In the genomic region with DNA sequence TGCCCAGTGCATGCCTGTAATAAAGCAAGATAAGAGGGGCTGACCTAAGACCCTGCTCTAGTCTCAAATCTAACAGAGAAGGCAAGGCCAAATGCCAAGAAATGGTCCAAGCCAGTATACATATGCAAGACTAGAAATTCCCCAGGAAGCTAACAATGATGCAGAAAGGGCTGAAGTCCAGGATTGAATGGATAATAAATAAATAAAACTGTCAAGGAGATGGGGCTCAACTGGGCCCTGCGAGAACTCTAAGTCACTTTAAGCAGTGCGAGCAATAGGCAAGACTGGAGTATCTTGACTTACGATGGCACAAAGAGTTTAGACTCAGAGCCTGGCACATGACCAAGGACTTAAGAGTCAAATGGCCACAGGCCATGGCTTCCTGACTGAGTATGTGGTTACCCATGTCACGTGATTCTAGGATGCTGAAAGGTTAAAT, we compare ENCODE assay signal across 18 mouse cellular contexts. TPM values are rescaled to one million over a fixed set of nuclear protein-coding genes. Genes with fewer than 3 reads are reported as not detected.
DNase-seq lines count a peak whose midpoint lies in the region; ATAC-seq and TF ChIP-seq lines count a peak whose summit lies in the region.
"Had no signal": no experiment of that assay in that cellular context is flagged by ENCODE, and none has a peak within 500 bp of the region (broad histone marks: within the 10 kb centered on the region; RNA-seq: fewer than 3 reads in every experiment).

No protein-coding gene starts in this region.

- TF ChIP-seq CTCF in lung, postnatal 0 days (IDR thresholded peaks at IDR 0.05) = no peak

- H3K9me3 ChIP-seq in lung, postnatal 0 days (ENCODE audit: low read length) = no peaks in the 10 kb centered on the region
- H3K9me3 ChIP-seq: forebrain, embryonic 13.5 days; midbrain, embryonic 12.5 days had no signal

- peak; percentile 87 for DNase-seq in heart, adult 11 months
- DNase-seq in heart, postnatal 4 days = no peak
- DNase-seq in lung, adult 18-20 months = peak; percentile 29 to 58
- no peak for DNase-seq in lung, postnatal 0 days (ENCODE audit: low spot score)
- peak; percentile 72 for DNase-seq in adipocyte (ENCODE audit: low spot score)
- DNase-seq in kidney, postnatal 36 days = peak; percentile 35 to 48
- no peak for DNase-seq in heart, adult 8-10 months (ENCODE audit: low spot score)
- DNase-seq in gastrocnemius, postnatal 36 days = no peak
- DNase-seq: cerebellum, adult 11 months; embryo, embryonic 11 days; heart, adult 2 months; spleen, adult 18-20 months had no signal

- H3K36me3 ChIP-seq in lung, postnatal 0 days (ENCODE audit: insufficient read depth, low read length) = no peaks in the 10 kb centered on the region
- H3K36me3 ChIP-seq: midbrain, embryonic 12.5 days had no signal

- H3K4me2 ChIP-seq in lung, postnatal 0 days (replicated peaks; ENCODE audit: low read depth, low read length) = no peak overlapping the region
- H3K4me2 ChIP-seq: forebrain, embryonic 13.5 days; liver, embryonic 11.5 days; midbrain, embryonic 12.5 days had no signal

- intact Hi-C loops in gastrocnemius, postnatal 36 days (cut with DNase I) = no loop called here

- H3K4me1 ChIP-seq in lung, postnatal 0 days (ENCODE audit: insufficient read depth, low read depth, low read length) = peaks cover 5% of the 10 kb centered on the region; the same call in 1 of the 2 replicates

- no peaks in the 10 kb centered on the region for H3K27me3 ChIP-seq in lung, postnatal 0 days (replicated peaks; ENCODE audit: insufficient read depth, low read length)
- H3K27me3 ChIP-seq: CH12.LX; forebrain, embryonic 13.5 days; midbrain, embryonic 12.5 days had no signal

- H3K9ac ChIP-seq in lung, postnatal 0 days (replicated peaks; ENCODE audit: low read depth) = no peak overlapping the region
- H3K9ac ChIP-seq: forebrain, embryonic 13.5 days; midbrain, embryonic 12.5 days had no signal

- H3K4me3 ChIP-seq in lung, postnatal 0 days (ENCODE audit: low read depth, low read length) = no peak overlapping the region
- H3K4me3 ChIP-seq: forebrain, embryonic 13.5 days; heart, adult 2 months; midbrain, embryonic 12.5 days had no signal

- TF ChIP-seq EP300 in lung, postnatal 0 days (IDR thresholded peaks at IDR 0.05) = no peak

- H3K27ac ChIP-seq in lung, postnatal 0 days (ENCODE audit: low read length) = no peak overlapping the region; the same call in 1 of the 2 replicates
- H3K27ac ChIP-seq: forebrain, embryonic 13.5 days; heart, adult 2 months; hindbrain, postnatal 0 days; macrophage; midbrain, embryonic 12.5 days had no signal

- 55% methylated on average over 4 of the region's 4 CpGs for WGBS in lung, postnatal 0 days

- no peak for ATAC-seq in lung, postnatal 0 days
- ATAC-seq: forebrain, embryonic 13.5 days; hindbrain, postnatal 0 days had no signal

RNA-seq across cellular contexts. Expression of a gene that starts 5.8 kb away (rescaled TPM):
- total RNA-seq in heart, postnatal 4 days (2021) = 10 to 100 TPM; 12.1 to 12.6 TPM
- 12.6 and 14.0 TPM in 2 replicates for polyA plus RNA-seq in lung, postnatal 0 days (2015; fragmentation: Nextera tagmentation; extraction: Ambion mirVana)
- total RNA-seq in heart, adult 8-10 months (2022) = 10 to 100 TPM; 17.2 to 18.3 (median 17.6) TPM
- 1 to 10 TPM; 4.8 to 8.3 TPM for total RNA-seq in gastrocnemius, postnatal 36 days (2021)

Comparison
In these comparisons a context has a peak if more than half of its experiments do, and no peak if none do; other contexts are left out.
1. DNase-seq: peak in heart, adult 11 months (single experiment), lung, adult 18-20 months (2 of 2), adipocyte (single experiment) and kidney, postnatal 36 days (2 of 2); none in heart, postnatal 4 days (single experiment), lung, postnatal 0 days (single experiment), heart, adult 8-10 months (single experiment) and gastrocnemius, postnatal 36 days (0 of 2).